Mouse (Mus musculus) erythroblast, adult 5-6 weeks (primary cell): ENCODE results near the gene Cttnbp2nl. TPM values are rescaled to one million over a fixed set of nuclear protein-coding genes. Genes with fewer than 3 reads are reported as not detected.

Experiments
- ATAC-seq: replicated peaks from 2 replicates; pipeline ENCODE4 v1.8.0; 2016; ENCODE audit warnings: moderate number of reproducible peaks, mild to moderate bottlenecking, moderate TSS enrichment, inconsistent platforms; ENCODE audit not compliant: poor library complexity, low FRiP score, severe bottlenecking
- total RNA-seq, 2 experiments: library from RNA; stranded (forward) in 1 of 2; stranded (reverse) in 1 of 2; fragments of 150-400 nt in 1 of 2; fragments of 200-764, 138-1000 nt in 1 of 2; gene quantifications; 2 replicates each; pipeline versions ENCODE4 v1.2.3 to v1.2.4; 2015 to 2017; ENCODE audit warnings: low replicate concordance in 2 of 2

The Cttnbp2nl gene
- total RNA-seq, 2 experiments from 2014 or later = under 0.01 TPM; not detected in 1

GRCm38 (mm10) chr3:105018085-105018782 lies 34.7 kb downstream of the Cttnbp2nl start:
- ATAC-seq = no peak

- no peak for ATAC-seq
These were observed 35.6 kb downstream of the Cttnbp2nl start for GRCm38 (mm10) chr3:105017314-105017713.

GRCm38 (mm10) chr3:105016204-105016603 lies 36.7 kb downstream of the Cttnbp2nl start:
- no peak for ATAC-seq

- ATAC-seq = no peak
These were observed 38.0 kb downstream of the Cttnbp2nl start for GRCm38 (mm10) chr3:105014908-105015307.

- ATAC-seq = no peak
These were observed 40.1 kb downstream of the Cttnbp2nl start for GRCm38 (mm10) chr3:105012696-105013313.

GRCm38 (mm10) chr3:105011883-105012282 lies 41.1 kb downstream of the Cttnbp2nl start:
- no peak for ATAC-seq

- ATAC-seq = no peak
These were observed 42.1 kb downstream of the Cttnbp2nl start for GRCm38 (mm10) chr3:105010681-105011339.

GRCm38 (mm10) chr3:105008070-105008469 lies 44.9 kb downstream of the Cttnbp2nl start:
- no peak for ATAC-seq

GRCm38 (mm10) chr3:105006101-105006500 lies 46.8 kb downstream of the Cttnbp2nl start:
- ATAC-seq = no peak

GRCm38 (mm10) chr3:105005561-105006065 lies 47.3 kb downstream of the Cttnbp2nl start:
- ATAC-seq = no peak

GRCm38 (mm10) chr3:105005011-105005410 lies 47.9 kb downstream of the Cttnbp2nl start:
- ATAC-seq = no peak

- ATAC-seq = no peak
These were observed 48.9 kb downstream of the Cttnbp2nl start for GRCm38 (mm10) chr3:105003960-105004463.

GRCm38 (mm10) chr3:105001374-105001773 lies 51.6 kb downstream of the Cttnbp2nl start:
- ATAC-seq = no peak

GRCm38 (mm10) chr3:105000561-105000960 lies 52.4 kb downstream of the Cttnbp2nl start:
- no peak for ATAC-seq

GRCm38 (mm10) chr3:104997563-104997962 lies 55.4 kb downstream of the Cttnbp2nl start:
- no peak for ATAC-seq

- ATAC-seq = no peak
These were observed 57.2 kb downstream of the Cttnbp2nl start for GRCm38 (mm10) chr3:104995707-104996106.

- no peak for ATAC-seq
These were observed 58.5 kb downstream of the Cttnbp2nl start for GRCm38 (mm10) chr3:104994415-104994841.

- no peak for ATAC-seq
These were observed 59.1 kb downstream of the Cttnbp2nl start for GRCm38 (mm10) chr3:104993800-104994199.

GRCm38 (mm10) chr3:104992709-104993388 lies 60.1 kb downstream of the Cttnbp2nl start:
- ATAC-seq = peak; percentile 72

GRCm38 (mm10) chr3:104991703-104992102 lies 61.2 kb downstream of the Cttnbp2nl start:
- no peak for ATAC-seq
